Mouse (Mus musculus): ENCODE results near the gene Cep131. TPM values are rescaled to one million over a fixed set of nuclear protein-coding genes. Genes with fewer than 3 reads are reported as not detected.

The Cep131 gene
- polyA plus RNA-seq, 1 experiment from 2014 or later: 13.4 TPM

GRCm38 (mm10) chr11:120033473-120033872 is 53.2 kb downstream of the Cep131 start:
- 79% methylated on average over 3 of the region's 3 CpGs for WGBS
- Histone ChIP-seq H3K27ac (replicated peaks) (no peak overlapping the region), H3K9ac (no peak overlapping the region), H3K36me3 (no peaks in the 10 kb centered on the region), H3K9me3 (no peaks in the 10 kb centered on the region), H3K4me3 (no peak overlapping the region), H3K4me2 (no peak overlapping the region), H3K4me1 (0 out of 2 replicates have a peak, but pooled peaks cover 3% of the 10 kb centered on the region), H3K27me3 (replicated peaks) (no peaks in the 10 kb centered on the region; the same call in 1 of the 2 replicates)
- no peak for ATAC-seq (ENCODE audit: extremely low read depth, insufficient number of reproducible peaks, low FRiP score, low TSS enrichment)

GRCm38 (mm10) chr11:120032052-120032451 is 54.6 kb downstream of the Cep131 start:
- H3K27me3 ChIP-seq (replicated peaks): no peaks in the 10 kb centered on the region
- H3K4me3 ChIP-seq: no peak overlapping the region
- 0 out of 2 replicates have a peak, but pooled peaks cover 3% of the 10 kb centered on the region for H3K4me1 ChIP-seq
- no peak overlapping the region for H3K27ac ChIP-seq (replicated peaks)
- H3K36me3 ChIP-seq: no peaks in the 10 kb centered on the region
- H3K4me2 ChIP-seq: no peak overlapping the region
- H3K9ac ChIP-seq: no peak overlapping the region
- ATAC-seq (ENCODE audit: extremely low read depth, insufficient number of reproducible peaks, low FRiP score, low TSS enrichment): no peak
- 50% methylated on average over 8 of the region's 8 CpGs for WGBS
- H3K9me3 ChIP-seq: no peaks in the 10 kb centered on the region

GRCm38 (mm10) chr11:120030145-120030901 is 56.3 kb downstream of the Cep131 start:
- ATAC-seq (ENCODE audit: extremely low read depth, insufficient number of reproducible peaks, low FRiP score, low TSS enrichment): no peak
- 35% methylated on average over 10 of the region's 10 CpGs for WGBS
- no peak overlapping the region for H3K4me2 ChIP-seq
- no peak overlapping the region for H3K9ac ChIP-seq
- H3K4me3 ChIP-seq: no peak overlapping the region
- H3K27ac ChIP-seq (replicated peaks): no peak overlapping the region
- H3K9me3 ChIP-seq: no peaks in the 10 kb centered on the region
- H3K4me1 ChIP-seq: 0 out of 2 replicates have a peak, but pooled peaks cover 3% of the 10 kb centered on the region
- H3K27me3 ChIP-seq (replicated peaks): no peaks in the 10 kb centered on the region
- no peaks in the 10 kb centered on the region for H3K36me3 ChIP-seq

- Histone ChIP-seq H3K4me1 (0 out of 2 replicates have a peak, but pooled peaks cover 3% of the 10 kb centered on the region), H3K4me2 (no peak overlapping the region), H3K4me3 (no peak overlapping the region), H3K27me3 (replicated peaks) (no peaks in the 10 kb centered on the region), H3K36me3 (no peaks in the 10 kb centered on the region), H3K9me3 (no peaks in the 10 kb centered on the region), H3K9ac (no peak overlapping the region), H3K27ac (replicated peaks) (no peak overlapping the region)
- 49% methylated on average over 9 of the region's 9 CpGs for WGBS
- ATAC-seq (ENCODE audit: extremely low read depth, insufficient number of reproducible peaks, low FRiP score, low TSS enrichment): no peak
Measured at GRCm38 (mm10) chr11:120029431-120030144, 57.0 kb downstream of the Cep131 start.

GRCm38 (mm10) chr11:120028319-120029092 is 58.1 kb downstream of the Cep131 start:
- WGBS: 73% methylated on average over 18 of the region's 18 CpGs
- no peaks in the 10 kb centered on the region for H3K9me3 ChIP-seq
- H3K4me3 ChIP-seq: no peak overlapping the region
- H3K27ac ChIP-seq (replicated peaks): no peak overlapping the region
- H3K4me1 ChIP-seq: 0 out of 2 replicates have a peak, but pooled peaks cover 3% of the 10 kb centered on the region
- no peak overlapping the region for H3K9ac ChIP-seq
- no peaks in the 10 kb centered on the region for H3K27me3 ChIP-seq (replicated peaks)
- H3K4me2 ChIP-seq: no peak overlapping the region
- H3K36me3 ChIP-seq: no peaks in the 10 kb centered on the region
- ATAC-seq (ENCODE audit: extremely low read depth, insufficient number of reproducible peaks, low FRiP score, low TSS enrichment): no peak

- 0 out of 2 replicates have a peak, but pooled peaks cover 3% of the 10 kb centered on the region for H3K4me1 ChIP-seq
- no peaks in the 10 kb centered on the region for H3K9me3 ChIP-seq
- WGBS: 80% methylated on average over 3 of the region's 3 CpGs
- no peaks in the 10 kb centered on the region for H3K27me3 ChIP-seq (replicated peaks)
- ATAC-seq (ENCODE audit: extremely low read depth, insufficient number of reproducible peaks, low FRiP score, low TSS enrichment): no peak
- H3K4me3 ChIP-seq: no peak overlapping the region
- H3K36me3 ChIP-seq: no peaks in the 10 kb centered on the region
- H3K27ac ChIP-seq (replicated peaks): no peak overlapping the region
- H3K9ac ChIP-seq: no peak overlapping the region
- no peak overlapping the region for H3K4me2 ChIP-seq
Measured at GRCm38 (mm10) chr11:120026941-120027340, 59.7 kb downstream of the Cep131 start.

GRCm38 (mm10) chr11:120022841-120023240 is 63.8 kb downstream of the Cep131 start:
- H3K36me3 ChIP-seq: no peaks in the 10 kb centered on the region
- ATAC-seq (ENCODE audit: extremely low read depth, insufficient number of reproducible peaks, low FRiP score, low TSS enrichment): no peak
- H3K4me1 ChIP-seq: peaks cover 8% of the 10 kb centered on the region; the same call in 1 of the 2 replicates
- 70% methylated on average over 12 of the region's 12 CpGs for WGBS
- H3K27ac ChIP-seq (replicated peaks): no peak overlapping the region
- no peak overlapping the region for H3K4me3 ChIP-seq
- H3K4me2 ChIP-seq: no peak overlapping the region
- H3K27me3 ChIP-seq (replicated peaks): no peaks in the 10 kb centered on the region; the same call in 1 of the 2 replicates
- no peak overlapping the region for H3K9ac ChIP-seq
- no peaks in the 10 kb centered on the region for H3K9me3 ChIP-seq

- no peak overlapping the region for H3K9ac ChIP-seq
Measured at GRCm38 (mm10) chr11:120022216-120022615, 64.4 kb downstream of the Cep131 start.

GRCm38 (mm10) chr11:120021367-120021766 is 65.3 kb downstream of the Cep131 start:
- peaks cover 8% of the 10 kb centered on the region; the same call in 1 of the 2 replicates for H3K4me1 ChIP-seq
- H3K9ac ChIP-seq: no peak overlapping the region
- H3K4me3 ChIP-seq: no peak overlapping the region
- no peak for ATAC-seq (ENCODE audit: extremely low read depth, insufficient number of reproducible peaks, low FRiP score, low TSS enrichment)
- 89% methylated on average over 16 of the region's 16 CpGs for WGBS
- no peak overlapping the region for H3K27ac ChIP-seq (replicated peaks)
- H3K9me3 ChIP-seq: no peaks in the 10 kb centered on the region
- no peaks in the 10 kb centered on the region for H3K36me3 ChIP-seq
- H3K4me2 ChIP-seq: no peak overlapping the region
- no peaks in the 10 kb centered on the region; the same call in 1 of the 2 replicates for H3K27me3 ChIP-seq (replicated peaks)

More at GRCm38 (mm10) chr11:120022216-120022615, 64.4 kb downstream of the Cep131 start:
- Histone ChIP-seq H3K4me1 (peaks cover 8% of the 10 kb centered on the region; the same call in 1 of the 2 replicates), H3K4me2 (no peak overlapping the region), H3K27ac (replicated peaks) (no peak overlapping the region), H3K9me3 (no peaks in the 10 kb centered on the region), H3K4me3 (no peak overlapping the region), H3K36me3 (no peaks in the 10 kb centered on the region), H3K27me3 (replicated peaks) (no peaks in the 10 kb centered on the region; the same call in 1 of the 2 replicates)
- no peak for ATAC-seq (ENCODE audit: extremely low read depth, insufficient number of reproducible peaks, low FRiP score, low TSS enrichment)
- WGBS: 51% methylated on average over 8 of the region's 8 CpGs

GRCm38 (mm10) chr11:120019542-120020440 is 66.8 kb downstream of the Cep131 start:
- Histone ChIP-seq H3K27ac (replicated peaks) (no peak overlapping the region), H3K4me2 (no peak overlapping the region), H3K36me3 (no peaks in the 10 kb centered on the region), H3K9ac (no peak overlapping the region), H3K9me3 (no peaks in the 10 kb centered on the region), H3K27me3 (replicated peaks) (no peaks in the 10 kb centered on the region; the same call in 1 of the 2 replicates), H3K4me1 (peaks cover 16% of the 10 kb centered on the region), H3K4me3 (no peak overlapping the region)
- ATAC-seq (ENCODE audit: extremely low read depth, insufficient number of reproducible peaks, low FRiP score, low TSS enrichment): no peak
- 71% methylated on average over 23 of the region's 23 CpGs for WGBS

All from heart, embryonic 13.5 days (tissue).